Mouse (Mus musculus) small intestine, adult 2 months (tissue): ENCODE measurements around the gene Arid2.

Experiments used
- CTCF ChIP-seq: fragments of 200-500 bp; IDR thresholded peaks from 2 replicates; pipeline ENCODE4 v1.5.1; 2012; ENCODE audit warnings: low read depth, mild to moderate bottlenecking, control low read depth, inconsistent platforms, low read length, moderate library complexity, mixed read lengths; ENCODE audit not compliant: insufficient replicate concordance, insufficient read length; ENCODE audit errors: extremely low read depth
- POLR2A ChIP-seq: fragments of 200-500 bp; IDR thresholded peaks from 2 replicates; pipeline ENCODE4 v1.6.1; 2012; ENCODE audit warnings: low read depth, mild to moderate bottlenecking, control low read depth, inconsistent platforms, low read length, moderate library complexity

DNA sequence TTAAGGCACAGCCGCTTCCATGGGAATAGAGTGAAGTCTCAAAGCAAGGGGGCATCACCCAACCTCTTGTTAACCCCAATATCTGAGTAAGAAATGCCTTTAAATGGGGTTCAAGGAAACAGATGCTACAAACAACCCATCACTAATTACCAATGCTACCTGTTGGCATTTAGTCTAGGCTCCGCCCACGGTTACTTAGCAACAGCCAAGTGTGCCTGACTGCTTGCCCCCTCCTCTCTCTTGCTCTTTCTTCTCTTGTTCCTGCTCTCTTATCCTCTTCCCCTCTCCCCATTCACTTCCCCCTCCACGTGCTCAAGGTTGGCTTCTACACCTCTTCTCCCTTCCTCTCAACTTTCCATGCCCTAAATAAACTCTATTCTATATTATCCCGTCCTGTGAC is 6.1 kb upstream of the Arid2 start:
- no peak for TF ChIP-seq POLR2A
- TF ChIP-seq CTCF, result no peak
